Mouse (Mus musculus): ENCODE results near the gene Ovca2.

GRCm38 (mm10) chr11:75131300-75131699, 47.3 kb downstream of the Ovca2 start:
- TF ChIP-seq CTCF (conservative IDR thresholded peaks at IDR 0.05; ENCODE audit: low read length), result no peak
- no peak for TF ChIP-seq POU5F1 (IDR thresholded peaks at IDR 0.05; ENCODE audit: borderline replicate concordance, low read length)
